Mouse (Mus musculus) spleen, postnatal 0 days (tissue): ENCODE results near the gene Ptpn22. TPM values are rescaled to one million over a fixed set of nuclear protein-coding genes. Genes with fewer than 3 reads are reported as not detected.

ENCODE experiments used
- polyA plus RNA-seq: library from polyadenylated mRNA; unstranded; fragments of >200 nt; fragmentation: Nextera tagmentation; extraction: Ambion mirVana; gene quantifications from 2 replicates; pipeline ENCODE4 v1.2.1, GENCODE M21; 2015

The Ptpn22 gene
- polyA plus RNA-seq, result 8.7 and 13.1 TPM in 2 replicates

GRCm38 (mm10) chr3:103858881-103859801 is at the start of gene Ptpn22:
Gene Ptpn22 (plus strand): TSS chr3:103859795.

GRCm38 (mm10) chr3:103832426-103832825 is 27.2 kb upstream of the Ptpn22 start, which contains the start of gene Bcl2l15:
Gene Bcl2l15 (plus strand): TSS chr3:103832601.

GRCm38 (mm10) chr3:103914010-103914669 is 54.5 kb downstream of the Ptpn22 start, which contains the start of gene Rsbn1:
Gene Rsbn1 (plus strand): TSS chr3:103914120.

Other genes with a start within 250 kb of the Ptpn22 start
- 0.28 and 0.30 TPM in 2 replicates for gene Atg4a-ps, start 213.7 kb upstream of the Ptpn22 start, polyA plus RNA-seq
- gene Olfml3, start 121.8 kb upstream of the Ptpn22 start, polyA plus RNA-seq, result 27.5 and 39.0 TPM in 2 replicates
- gene Gm10964, start 120.4 kb upstream of the Ptpn22 start, polyA plus RNA-seq, result not detected in 2 replicates
- 18.1 and 19.0 TPM in 2 replicates for gene Hipk1, start 68.2 kb upstream of the Ptpn22 start, polyA plus RNA-seq
- gene Dclre1b, start 50.4 kb upstream of the Ptpn22 start, polyA plus RNA-seq, result 33.3 and 43.3 TPM in 2 replicates
- gene Ap4b1, start 50.3 kb upstream of the Ptpn22 start, polyA plus RNA-seq, result 14.8 TPM in 2 replicates
- gene Gm43064, start 50.2 kb upstream of the Ptpn22 start, polyA plus RNA-seq, result 0.17 and 0.83 TPM in 2 replicates
- gene Bcl2l15, start 27.2 kb upstream of the Ptpn22 start, polyA plus RNA-seq, result 1.6 and 2.5 TPM in 2 replicates
- gene Rsbn1, start 54.3 kb downstream of the Ptpn22 start, polyA plus RNA-seq, result 8.3 and 9.2 TPM in 2 replicates
- gene Phtf1, start 108.3 kb downstream of the Ptpn22 start, polyA plus RNA-seq, result 10.4 and 10.5 TPM in 2 replicates